Mouse (Mus musculus) cerebellum, adult 9-11 months (tissue): ENCODE data around the gene Lrfn3.

Source experiments
- DNase-seq: peaks from one replicate; pipeline ENCODE4 v3.0.0; 2022

Lrfn3 gene

GRCm38 (mm10) chr7:30339432-30340109 is 23.0 kb downstream of the Lrfn3 start:
- DNase-seq: peak; percentile 82

DNA sequence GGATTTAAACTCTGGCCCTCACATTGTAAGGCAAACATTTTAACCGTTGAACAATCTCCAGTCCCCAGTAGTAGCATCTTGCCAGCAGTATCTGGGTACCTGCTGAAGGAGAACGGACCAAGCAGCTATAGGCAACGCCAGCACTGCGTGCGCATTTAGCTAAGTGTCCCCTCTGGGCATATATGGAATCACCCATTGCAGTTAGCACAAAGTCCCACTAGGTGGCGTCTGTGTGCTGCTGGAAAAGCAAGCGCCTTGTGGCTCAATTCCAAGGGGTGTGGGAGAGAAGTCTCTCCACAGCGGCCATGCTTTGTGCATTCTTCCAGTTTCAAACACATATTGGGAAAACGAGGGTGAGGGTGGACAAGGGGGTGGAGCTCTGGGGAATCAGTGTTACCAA is 26.2 kb downstream of the Lrfn3 start:
- peak; percentile 91 for DNase-seq

DNA sequence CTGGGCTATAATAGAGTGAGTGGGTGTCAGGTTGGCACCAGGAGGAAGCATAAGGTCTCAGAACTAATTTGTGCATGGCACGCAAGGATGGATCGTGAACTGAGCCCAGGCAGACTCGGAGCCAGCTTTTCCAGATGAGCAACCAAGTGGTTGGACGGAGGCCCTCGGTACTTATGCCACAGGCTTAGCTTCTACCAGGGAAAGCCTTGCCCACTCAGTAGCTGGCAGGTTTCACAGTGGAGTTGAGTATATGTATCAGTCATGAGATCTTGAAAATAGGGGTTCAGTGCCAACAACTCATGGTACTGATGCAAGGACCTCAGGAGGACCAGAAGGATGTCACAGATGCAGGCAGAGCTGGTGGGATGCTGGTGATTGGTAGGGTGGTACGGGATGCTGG is 26.9 kb downstream of the Lrfn3 start:
- no peak for DNase-seq

GRCm38 (mm10) chr7:30334563-30334962 is 28.0 kb downstream of the Lrfn3 start:
- peak; percentile 76 for DNase-seq

- DNase-seq: peak; percentile 91
Measured at GRCm38 (mm10) chr7:30333436-30333835, 29.1 kb downstream of the Lrfn3 start.

- DNase-seq: peak; percentile 62
Measured at GRCm38 (mm10) chr7:30332622-30333259, 29.8 kb downstream of the Lrfn3 start.

DNA sequence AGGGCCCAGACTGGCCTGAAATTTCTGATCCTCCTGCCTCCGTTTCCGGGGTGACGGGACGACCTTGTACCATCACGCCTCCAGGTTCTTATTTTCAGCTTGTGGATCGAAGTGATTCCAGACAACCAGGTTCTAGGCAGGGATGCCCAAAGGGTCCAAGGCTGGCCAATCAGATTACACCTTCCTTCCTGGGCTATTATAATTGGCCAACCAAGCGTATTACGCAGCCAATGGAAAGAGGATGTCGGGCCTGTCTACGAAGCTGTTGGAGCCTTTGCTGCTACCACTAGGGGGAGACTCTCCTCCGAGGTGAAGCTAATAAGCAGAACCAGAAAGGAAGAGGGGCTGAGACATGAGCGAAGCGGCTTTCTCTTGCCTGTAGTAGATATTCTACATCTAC is 30.7 kb downstream of the Lrfn3 start:
- DNase-seq: peak; percentile 97

DNA sequence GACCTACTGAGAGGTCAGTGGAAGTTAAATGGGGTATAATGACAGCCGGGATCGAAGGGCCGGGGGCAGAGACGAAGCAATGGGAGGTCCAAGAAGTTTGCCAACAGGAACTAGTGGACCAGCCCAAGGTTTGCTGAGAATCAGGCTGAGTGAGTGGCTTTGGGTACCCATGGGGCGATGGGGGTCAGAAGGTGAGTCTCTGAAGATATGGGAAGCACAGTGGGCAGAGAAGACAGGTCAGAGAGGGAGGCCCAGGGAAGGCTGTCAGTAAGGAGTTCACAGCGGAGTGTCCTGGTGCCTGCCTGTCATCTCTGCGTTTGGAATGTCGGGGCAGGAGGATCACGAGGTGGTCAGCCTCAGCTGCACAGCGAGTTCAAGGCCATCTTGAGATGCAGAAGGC is 34.2 kb downstream of the Lrfn3 start:
- peak; percentile 61 for DNase-seq

GRCm38 (mm10) chr7:30327140-30327539 is 35.4 kb downstream of the Lrfn3 start:
- peak; percentile 98 for DNase-seq

DNA sequence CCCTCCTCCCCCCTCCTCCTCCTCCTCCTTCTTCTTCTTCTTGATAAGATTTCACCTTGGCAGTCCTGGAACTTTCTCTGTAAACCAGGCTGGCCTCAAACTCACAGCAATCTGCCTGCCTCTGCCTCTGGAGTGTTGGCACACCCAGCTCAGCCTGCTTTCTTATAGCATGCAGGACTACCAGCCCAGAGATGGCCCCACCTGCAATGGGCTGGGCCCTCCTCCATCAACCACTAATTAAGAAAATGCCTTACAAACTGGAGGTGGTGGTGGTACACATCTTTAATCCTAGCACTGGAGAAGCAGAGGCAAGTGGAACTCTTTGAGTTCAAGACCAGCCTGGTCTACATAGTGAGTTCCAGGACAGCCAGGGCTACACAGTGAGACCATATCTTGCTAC is 36.1 kb downstream of the Lrfn3 start:
- DNase-seq: peak; percentile 58

DNA sequence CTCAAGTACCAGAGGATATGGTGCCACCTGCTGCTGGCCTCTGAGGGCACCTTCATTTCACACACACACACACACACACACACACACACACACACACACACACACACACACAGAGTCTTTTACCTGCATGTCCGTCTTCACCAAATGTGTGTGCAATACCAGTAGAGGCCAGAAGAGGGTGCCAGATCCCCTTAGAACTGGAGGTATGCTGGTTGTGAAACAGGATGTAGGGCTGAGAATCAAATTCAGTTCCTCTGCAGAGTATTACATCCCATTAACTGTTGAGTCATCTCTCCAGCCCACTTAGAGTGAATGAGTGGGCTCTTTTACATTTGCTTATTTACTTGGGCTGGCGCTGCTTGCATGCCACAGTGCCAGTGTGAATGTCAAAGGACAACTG is 37.2 kb downstream of the Lrfn3 start:
- DNase-seq: peak; percentile 68

- DNase-seq: peak; percentile 51
Measured at GRCm38 (mm10) chr7:30324300-30324944, 38.1 kb downstream of the Lrfn3 start.

DNA sequence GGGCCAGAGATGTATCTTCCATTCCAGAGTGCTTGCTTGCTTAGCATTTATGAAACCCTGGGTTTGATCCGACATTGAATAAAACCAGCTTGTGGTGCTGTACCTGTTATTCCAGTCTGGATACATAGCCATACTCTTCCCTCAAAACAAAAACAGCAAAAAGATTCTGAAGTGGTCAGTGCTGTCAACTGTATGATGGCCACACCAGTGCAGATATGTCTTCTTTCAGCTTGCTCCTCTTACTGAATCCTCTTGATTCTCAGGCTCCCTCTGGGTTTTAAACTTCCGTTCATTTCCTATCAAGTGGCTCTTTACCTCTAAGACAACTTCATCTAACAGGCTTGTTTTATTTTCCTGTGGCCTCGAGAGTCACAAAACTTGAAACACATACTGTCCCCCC is 38.8 kb downstream of the Lrfn3 start, which contains the start of gene Sdhaf1:
TSS of gene Sdhaf1 (minus strand) at position 101 of the 400 bp plus-strand sequence.
- no peak for DNase-seq

DNA sequence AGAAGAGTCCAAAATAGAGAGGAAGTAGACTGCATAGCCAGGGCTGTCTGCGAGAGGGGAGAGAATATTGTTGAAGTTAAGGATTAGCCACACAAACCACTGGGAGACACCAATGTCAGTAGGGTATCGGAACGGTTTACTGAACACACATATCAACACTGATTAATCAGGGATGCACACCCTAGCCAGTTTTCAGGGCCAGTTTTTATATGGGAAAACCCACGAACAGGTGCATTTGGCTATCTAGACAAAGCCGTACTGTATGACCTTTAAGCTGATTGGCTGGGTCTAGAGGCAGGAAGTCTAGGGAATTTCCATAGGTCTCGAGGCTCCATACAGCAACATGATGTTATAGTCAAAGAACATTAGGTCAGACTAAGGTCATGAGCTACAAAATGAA is 39.7 kb downstream of the Lrfn3 start:
- DNase-seq: no peak

- peak; percentile 99 for DNase-seq
Measured at GRCm38 (mm10) chr7:30322285-30322667, 40.3 kb downstream of the Lrfn3 start.

DNA sequence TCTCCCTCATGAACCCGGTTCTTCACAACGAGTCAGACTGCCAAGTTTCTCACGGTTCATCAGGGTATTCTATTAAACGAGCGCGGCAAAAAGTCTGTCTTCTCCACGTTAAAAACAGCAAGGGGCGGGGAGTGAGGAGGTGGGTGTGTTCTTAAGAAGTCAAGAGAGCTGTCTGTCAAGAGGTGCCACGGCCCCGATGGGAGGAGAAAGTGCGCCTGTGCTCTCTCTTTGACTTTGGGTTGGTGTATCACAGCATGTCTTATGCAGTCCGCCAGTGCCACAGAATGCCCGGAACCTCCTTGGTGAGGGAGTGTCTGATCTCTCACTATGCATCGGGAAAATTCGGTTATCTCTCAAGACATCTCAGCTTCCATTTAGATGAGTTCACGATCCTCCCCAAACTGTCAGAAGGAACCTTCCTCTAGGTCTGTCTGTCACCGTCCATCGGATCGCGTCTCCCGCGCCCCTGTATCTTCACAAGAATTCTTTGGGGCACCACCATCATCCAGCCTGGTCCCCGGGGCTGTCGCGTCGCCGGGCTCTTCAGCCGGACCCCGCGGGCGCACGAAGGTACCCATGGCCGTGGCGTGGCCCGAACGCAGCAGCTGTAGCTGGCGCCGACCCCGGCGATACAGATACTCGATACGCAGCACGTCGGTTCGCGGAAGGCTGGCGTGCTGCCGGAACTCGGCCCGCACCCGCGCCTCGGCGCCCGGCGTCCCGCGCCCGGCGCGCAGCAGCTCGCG is 40.9 kb downstream of the Lrfn3 start, which contains the start of gene E130208F15Rik:
TSS of gene E130208F15Rik (plus strand) at position 202 of the 746 bp plus-strand sequence.
- peak; percentile 85 for DNase-seq

- no peak for DNase-seq
Measured at GRCm38 (mm10) chr7:30320946-30321345, 41.6 kb downstream of the Lrfn3 start.

DNA sequence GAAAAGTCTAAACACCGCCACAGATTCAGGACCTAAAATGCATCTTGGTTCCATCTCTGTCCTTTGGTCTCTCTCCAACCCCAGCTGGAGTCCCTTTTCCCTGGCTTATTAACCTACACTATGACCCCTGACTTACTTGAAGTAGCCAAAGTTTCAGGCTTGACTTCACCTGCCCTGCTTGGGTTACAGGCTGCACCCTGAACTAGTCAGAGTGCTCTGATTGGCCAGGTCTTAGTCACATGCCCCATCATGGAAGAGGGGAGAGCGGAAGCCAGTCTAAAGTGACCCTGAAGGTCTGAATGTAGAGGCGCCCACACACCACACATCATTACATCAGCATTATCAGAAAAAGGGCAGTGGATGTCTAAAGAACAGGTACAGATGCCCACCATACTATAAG is 44.4 kb downstream of the Lrfn3 start:
- DNase-seq: no peak

DNA sequence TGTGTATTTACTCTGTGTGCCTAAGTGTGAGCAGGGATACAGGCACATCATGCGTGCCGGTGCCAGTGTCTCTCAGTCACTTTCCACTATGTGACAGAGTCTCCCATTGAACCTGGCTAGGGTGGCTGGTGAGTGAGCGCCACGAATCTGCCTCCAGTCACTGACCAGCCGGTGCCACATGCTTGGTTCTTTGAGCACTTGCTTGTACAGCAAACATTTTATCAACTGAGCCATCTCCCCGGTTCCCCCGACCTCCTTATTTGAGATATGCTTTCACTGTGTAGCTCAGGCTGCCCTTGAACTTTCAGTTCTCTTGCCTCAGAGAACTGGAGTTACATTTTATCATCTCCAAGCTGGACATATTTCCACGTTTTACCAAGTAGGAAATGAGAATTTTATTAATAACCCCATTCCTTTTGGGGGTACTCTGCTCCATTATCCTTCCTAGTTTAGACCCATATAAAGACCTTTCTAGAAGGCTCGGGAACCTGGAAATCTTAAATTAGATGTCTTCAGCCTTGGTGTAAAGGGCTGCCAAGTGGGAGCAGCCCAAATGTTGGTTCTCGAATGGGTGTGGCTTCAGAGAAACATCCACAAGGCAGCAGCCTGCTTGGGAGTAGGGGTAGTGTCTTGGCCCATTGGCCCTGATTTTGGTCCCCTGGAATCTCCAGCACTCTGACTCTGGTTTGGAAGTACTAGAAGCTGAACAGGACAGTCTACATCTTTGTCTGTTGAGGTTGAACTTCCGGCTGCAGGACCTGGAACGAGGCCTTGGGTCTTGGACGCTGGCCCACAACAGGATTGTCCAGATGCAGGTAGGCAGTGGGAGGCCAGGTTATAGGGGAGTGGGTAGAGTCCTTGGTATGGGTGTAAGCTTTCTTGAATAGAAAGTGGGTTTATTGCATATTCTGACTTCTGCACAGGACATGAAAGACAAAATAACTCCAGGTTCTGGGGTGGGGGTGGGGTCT is 46.7 kb downstream of the Lrfn3 start:
- no peak for DNase-seq

DNA sequence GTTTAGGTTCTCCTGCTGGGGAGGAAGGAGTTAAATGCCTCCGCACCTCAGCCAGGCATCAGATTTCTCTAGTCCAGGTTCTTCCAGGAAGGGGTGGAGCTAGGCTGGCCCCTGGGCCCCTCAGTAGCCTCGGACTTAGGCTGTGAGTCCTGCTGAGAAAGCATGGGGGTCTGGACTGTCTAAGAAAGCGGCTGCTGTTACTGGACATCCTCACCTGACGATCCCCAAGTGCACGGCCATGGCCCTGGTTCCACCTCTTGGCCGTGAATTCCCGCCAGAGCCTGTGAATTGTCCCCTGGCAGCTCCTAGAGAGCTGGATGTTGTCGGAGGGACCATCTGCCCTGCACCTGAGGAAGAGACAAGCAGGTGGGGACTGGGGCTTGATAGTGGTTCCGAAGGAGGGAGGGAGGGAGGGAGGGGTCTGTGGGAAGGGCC is 47.8 kb downstream of the Lrfn3 start, which contains the start of gene Syne4:
TSS of gene Syne4 (plus strand) at position 87 of the 435 bp plus-strand sequence.
- DNase-seq: peak; percentile 71

GRCm38 (mm10) chr7:30313666-30314320 is 48.8 kb downstream of the Lrfn3 start:
- DNase-seq: no peak
